Mouse (Mus musculus) intestine, embryonic 16.5 days (tissue): ENCODE data around the gene Ms4a1. TPM values are rescaled to one million over a fixed set of nuclear protein-coding genes. Genes with fewer than 3 reads are reported as not detected.
A peak's percentile ranks its signal among the peaks of the same experiment; 100 is the strongest.
"Not testable (repeated sequence)": the region's sequence is repeated elsewhere in the genome, so short reads cannot be mapped to it uniquely, and the experiment has no call there.

Experiments used
- ATAC-seq: fragments of 200-750 bp; cut with Nextera tagmentation; 2 replicates; pipeline ENCODE4 v1.8.0; 2017; ENCODE audit warnings: moderate TSS enrichment, moderate library complexity
- H3K27ac ChIP-seq: fragments of 300-500 bp; sonication (generic); 2 replicates; pipeline ENCODE4 v1.5.1; 2014; ENCODE audit warnings: mild to moderate bottlenecking, low read length
- H3K27me3 ChIP-seq: fragments of 300-500 bp; sonication (generic); replicated peaks from 2 replicates; pipeline ENCODE4 v1.6.1; 2014; ENCODE audit warnings: low read length, control low read depth, mixed read lengths; ENCODE audit not compliant: control insufficient read depth, insufficient read depth
- H3K36me3 ChIP-seq: fragments of 300-500 bp; sonication (generic); 2 replicates; pipeline ENCODE4 v1.6.1; 2014; ENCODE audit warnings: low read length, control low read depth; ENCODE audit not compliant: control insufficient read depth, insufficient read depth
- H3K4me1 ChIP-seq: fragments of 300-500 bp; sonication (generic); 2 replicates; pipeline ENCODE4 v1.6.1; 2014; ENCODE audit warnings: low read length, control low read depth, mixed read lengths; ENCODE audit not compliant: control insufficient read depth, insufficient read depth
- H3K4me2 ChIP-seq: fragments of 300-500 bp; sonication (generic); 2 replicates; pipeline ENCODE4 v1.6.1; 2014; ENCODE audit warnings: low read depth, low read length, control low read depth
- H3K4me3 ChIP-seq: fragments of 300-500 bp; sonication (generic); 2 replicates; pipeline ENCODE4 v1.5.1; 2014; ENCODE audit warnings: mild to moderate bottlenecking, low read length
- H3K9ac ChIP-seq: fragments of 300-500 bp; sonication (generic); 2 replicates; pipeline ENCODE4 v1.6.1; 2014; ENCODE audit warnings: low read depth, low read length
- H3K9me3 ChIP-seq: fragments of 300-500 bp; sonication (generic); 2 replicates; pipeline ENCODE4 v1.6.1; 2016; ENCODE audit warnings: low read length, control low read depth; ENCODE audit not compliant: control insufficient read depth
- WGBS: fragments of 180-500 bp; shearing (Covaris S2); extraction: QIAGEN DNeasy Blood & Tissue Kit; methylation state at CpG from one replicate; pipeline ENCODE4 v1.1.7; 2014; 5-methylcytosine and 5-hydroxymethylcytosine counted together
- polyA plus RNA-seq: library from polyadenylated mRNA; unstranded; fragments of >200 nt; fragmentation: Nextera tagmentation; extraction: Ambion mirVana; gene quantifications from 2 replicates; pipeline ENCODE4 v1.2.1, GENCODE M21; 2015

Ms4a1 gene
- polyA plus RNA-seq, 1 experiment from 2014 or later = not detected

- ATAC-seq = peak; percentile 75
- Histone ChIP-seq H3K4me1 (peaks cover 2% of the 10 kb centered on the region; the same call in 1 of the 2 replicates), H3K9me3 (no peaks in the 10 kb centered on the region), H3K27ac (peak overlapping the region; percentile 14; the same call in 1 of the 2 replicates), H3K4me2 (no peak overlapping the region), H3K4me3 (no peak overlapping the region), H3K9ac (no peak overlapping the region), H3K36me3 (no peaks in the 10 kb centered on the region), H3K27me3 (no peaks in the 10 kb centered on the region)
- 15% methylated on average over 5 of the region's 5 CpGs for WGBS
These were observed 10.4 kb upstream of the Ms4a1 start for GRCm38 (mm10) chr19:11276431-11276830.

- Histone ChIP-seq H3K4me2 (no peak overlapping the region), H3K9me3 (no peaks in the 10 kb centered on the region), H3K4me1 (no peaks in the 10 kb centered on the region), H3K36me3 (no peaks in the 10 kb centered on the region), H3K9ac (no peak overlapping the region), H3K4me3 (no peak overlapping the region), H3K27me3 (no peaks in the 10 kb centered on the region), H3K27ac (no peak overlapping the region)
- WGBS = 78% methylated on average over 4 of the region's 4 CpGs
- ATAC-seq = no peak
These were observed 915 bp upstream of the Ms4a1 start for GRCm38 (mm10) chr19:11266956-11267355.

GRCm38 (mm10) chr19:11264602-11265185 lies 1.3 kb downstream of the Ms4a1 start:
- H3K36me3 ChIP-seq = no peaks in the 10 kb centered on the region
- no peaks in the 10 kb centered on the region for H3K4me1 ChIP-seq
- ATAC-seq = no peak
- WGBS = 79% methylated on average over 9 of the region's 9 CpGs
- H3K9me3 ChIP-seq = no peaks in the 10 kb centered on the region
- no peak overlapping the region for H3K9ac ChIP-seq
- H3K27me3 ChIP-seq = no peaks in the 10 kb centered on the region
- no peak overlapping the region for H3K27ac ChIP-seq
- H3K4me2 ChIP-seq = no peak overlapping the region
- H3K4me3 ChIP-seq = no peak overlapping the region

GRCm38 (mm10) chr19:11263549-11263948 lies 2.5 kb downstream of the Ms4a1 start:
- H3K9me3 ChIP-seq = no peaks in the 10 kb centered on the region
- H3K9ac ChIP-seq = no peak overlapping the region
- 74% methylated on average over 3 of the region's 3 CpGs for WGBS
- H3K4me2 ChIP-seq = no peak overlapping the region
- H3K27me3 ChIP-seq = no peaks in the 10 kb centered on the region
- H3K4me1 ChIP-seq = no peaks in the 10 kb centered on the region
- H3K36me3 ChIP-seq = no peaks in the 10 kb centered on the region
- no peak for ATAC-seq
- H3K4me3 ChIP-seq = no peak overlapping the region
- no peak overlapping the region for H3K27ac ChIP-seq

GRCm38 (mm10) chr19:11262932-11263331 lies 3.1 kb downstream of the Ms4a1 start:
- not testable (repeated sequence) for ATAC-seq, H3K4me2 ChIP-seq
- WGBS = 75% methylated on average over 4 of the region's 4 CpGs

GRCm38 (mm10) chr19:11261522-11261921 lies 4.5 kb downstream of the Ms4a1 start:
- Histone ChIP-seq H3K4me2 (no peak overlapping the region), H3K36me3 (no peaks in the 10 kb centered on the region), H3K27me3 (no peaks in the 10 kb centered on the region), H3K9ac (no peak overlapping the region), H3K4me1 (no peaks in the 10 kb centered on the region), H3K4me3 (no peak overlapping the region), H3K9me3 (no peaks in the 10 kb centered on the region), H3K27ac (no peak overlapping the region)
- ATAC-seq = no peak
- WGBS = 78% methylated on average over 2 of the region's 2 CpGs

More at GRCm38 (mm10) chr19:11262932-11263331, 3.1 kb downstream of the Ms4a1 start:
- H3K27me3 ChIP-seq, H3K4me1 ChIP-seq, H3K27ac ChIP-seq, H3K36me3 ChIP-seq, H3K9me3 ChIP-seq, H3K4me3 ChIP-seq, H3K9ac ChIP-seq: not testable (repeated sequence)

- no peak for ATAC-seq
- Histone ChIP-seq H3K27me3 (no peaks in the 10 kb centered on the region), H3K4me1 (no peaks in the 10 kb centered on the region), H3K9me3 (no peaks in the 10 kb centered on the region), H3K9ac (no peak overlapping the region), H3K27ac (no peak overlapping the region), H3K4me3 (no peak overlapping the region), H3K4me2 (no peak overlapping the region), H3K36me3 (no peaks in the 10 kb centered on the region)
These were observed 21.8 kb downstream of the Ms4a1 start for GRCm38 (mm10) chr19:11244230-11244629.

GRCm38 (mm10) chr19:11242560-11242959 lies 23.5 kb downstream of the Ms4a1 start:
- no peaks in the 10 kb centered on the region for H3K9me3 ChIP-seq
- H3K4me2 ChIP-seq = no peak overlapping the region
- no peaks in the 10 kb centered on the region for H3K4me1 ChIP-seq
- ATAC-seq = no peak
- H3K36me3 ChIP-seq = no peaks in the 10 kb centered on the region
- no peak overlapping the region for H3K9ac ChIP-seq
- no peak overlapping the region for H3K27ac ChIP-seq
- H3K4me3 ChIP-seq = no peak overlapping the region
- 63% methylated on average over 5 of the region's 5 CpGs for WGBS
- H3K27me3 ChIP-seq = no peaks in the 10 kb centered on the region

- Histone ChIP-seq H3K9me3 (no peaks in the 10 kb centered on the region), H3K4me3 (no peak overlapping the region), H3K27ac (peak overlapping the region; percentile 95), H3K4me1 (no peaks in the 10 kb centered on the region), H3K36me3 (no peaks in the 10 kb centered on the region), H3K9ac (no peak overlapping the region), H3K4me2 (no peak overlapping the region), H3K27me3 (no peaks in the 10 kb centered on the region)
- peak; percentile 78 for ATAC-seq
These were observed 30.2 kb downstream of the Ms4a1 start for GRCm38 (mm10) chr19:11235820-11236219.
